Mouse (Mus musculus) lung, postnatal 0 days (tissue): Measurements from ENCODE around the gene Rptor.

ENCODE experiments used
- CTCF ChIP-seq: IDR thresholded peaks from 2 replicates; pipeline ENCODE4 v1.5.1; 2016; ENCODE audit warnings: antibody characterized with exemption, mild to moderate bottlenecking
- EP300 ChIP-seq: IDR thresholded peaks from 2 replicates; pipeline ENCODE4 v1.6.1; 2016; ENCODE audit warnings: antibody characterized with exemption, mild to moderate bottlenecking, control low read depth

DNA sequence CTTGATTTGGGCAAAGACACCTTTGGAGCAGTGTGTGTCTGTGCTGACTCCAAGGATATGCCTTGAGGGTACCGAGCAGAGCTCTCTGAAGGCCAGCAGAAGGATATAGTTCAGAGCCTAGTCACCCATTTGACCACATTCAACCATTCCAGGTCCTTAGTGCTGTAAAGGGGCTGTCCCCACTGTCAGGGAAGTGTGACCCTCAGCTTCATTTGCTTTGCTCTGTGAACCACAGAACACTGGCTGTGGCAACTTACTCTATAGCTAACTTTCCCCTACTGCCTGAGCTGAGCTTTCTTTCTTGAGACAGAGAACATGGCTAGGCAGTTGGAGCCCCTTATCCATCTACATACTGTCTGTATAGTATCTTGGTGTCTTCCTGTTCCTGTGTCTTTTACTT lies 175.2 kb downstream of the Rptor start:
- TF ChIP-seq CTCF (no peak), EP300 (no peak)
